ENCODE assay signal across 16 mouse cellular contexts in the genomic region with DNA sequence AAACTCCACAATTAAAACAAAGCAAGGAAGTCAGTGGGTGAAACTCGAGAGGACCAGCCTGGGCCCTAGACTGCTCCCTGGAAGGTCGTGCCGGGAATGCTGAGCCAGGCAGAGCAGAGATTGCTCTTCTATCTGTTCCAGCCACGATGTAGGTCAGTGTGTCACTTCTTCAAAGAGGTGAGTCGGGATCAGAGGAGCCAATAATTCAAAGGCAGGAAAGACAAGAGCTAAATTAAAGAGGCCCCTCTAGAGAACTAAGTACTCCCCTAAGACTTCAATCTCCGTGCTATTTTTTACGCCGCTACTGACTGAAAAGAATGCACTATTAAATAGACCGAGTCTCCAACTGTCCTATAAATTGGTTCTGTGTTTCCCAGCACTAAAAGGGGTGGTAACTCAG. TPM values are rescaled to one million over a fixed set of nuclear protein-coding genes. Genes with fewer than 3 reads are reported as not detected.
DNase-seq lines count a peak whose midpoint lies in the region; ATAC-seq and TF ChIP-seq lines count a peak whose summit lies in the region.
"Had no signal": no experiment of that assay in that cellular context is flagged by ENCODE, and none has a peak within 500 bp of the region (broad histone marks: within the 10 kb centered on the region; RNA-seq: fewer than 3 reads in every experiment).

No protein-coding gene starts in this region.

- H3K36me3 ChIP-seq in heart, embryonic 13.5 days: no peaks in the 10 kb centered on the region
- no peaks in the 10 kb centered on the region for H3K36me3 ChIP-seq in liver, adult 2 months (ENCODE audit: control insufficient read depth, insufficient read depth, low read length)
- H3K36me3 ChIP-seq in liver, embryonic 11.5 days (ENCODE audit: control insufficient read depth, insufficient read depth, low read length): no peaks in the 10 kb centered on the region
- no peaks in the 10 kb centered on the region for H3K36me3 ChIP-seq in hindbrain, embryonic 16.5 days (ENCODE audit: control insufficient read depth, insufficient read depth, low read length)
- H3K36me3 ChIP-seq: forebrain, embryonic 15.5 days; G1E; liver, embryonic 13.5 days had no signal

- H3K27ac ChIP-seq in heart, embryonic 13.5 days (replicated peaks): no peak overlapping the region
- H3K27ac ChIP-seq in liver, adult 2 months (replicated peaks; ENCODE audit: insufficient read depth, low read depth, low read length): no peak overlapping the region
- H3K27ac ChIP-seq in liver, embryonic 11.5 days (ENCODE audit: low read depth, low read length): no peak overlapping the region
- H3K27ac ChIP-seq in hindbrain, embryonic 16.5 days (ENCODE audit: low read depth, low read length): peak overlapping the region; percentile 71; the same call in 1 of the 2 replicates
- H3K27ac ChIP-seq: forebrain, embryonic 15.5 days; liver, embryonic 13.5 days had no signal

- ATAC-seq in heart, embryonic 13.5 days (ENCODE audit: extremely low read depth, insufficient number of reproducible peaks, low FRiP score, low TSS enrichment): no peak
- no peak for ATAC-seq in liver, embryonic 11.5 days (replicated peaks; ENCODE audit: low FRiP score)
- peak; percentile 63 for ATAC-seq in hindbrain, embryonic 16.5 days
- ATAC-seq: forebrain, embryonic 15.5 days; lung, postnatal 0 days had no signal

- 31% methylated on average over 9 of the region's 9 CpGs for WGBS in heart, embryonic 13.5 days
- WGBS in liver, adult 2 months: 43% methylated on average over 9 of the region's 9 CpGs
- WGBS in liver, embryonic 11.5 days: 52% methylated on average over 9 of the region's 9 CpGs
- 32% methylated on average over 9 of the region's 9 CpGs for WGBS in hindbrain, embryonic 16.5 days

- no peak overlapping the region for H3K9ac ChIP-seq in heart, embryonic 13.5 days
- H3K9ac ChIP-seq in liver, adult 2 months (ENCODE audit: low read depth, low read length): no peak overlapping the region
- no peak overlapping the region for H3K9ac ChIP-seq in liver, embryonic 11.5 days (ENCODE audit: low read depth, low read length)
- H3K9ac ChIP-seq in hindbrain, embryonic 16.5 days (ENCODE audit: low read depth, low read length): no peak overlapping the region; the same call in 1 of the 2 replicates
- H3K9ac ChIP-seq: forebrain, embryonic 15.5 days; liver, embryonic 13.5 days had no signal

- H3K9me3 ChIP-seq in heart, embryonic 13.5 days: no peaks in the 10 kb centered on the region
- H3K9me3 ChIP-seq in liver, embryonic 11.5 days (ENCODE audit: control insufficient read depth, low read length): no peaks in the 10 kb centered on the region
- no peaks in the 10 kb centered on the region for H3K9me3 ChIP-seq in hindbrain, embryonic 16.5 days (ENCODE audit: control insufficient read depth, low read length)
- H3K9me3 ChIP-seq: forebrain, embryonic 15.5 days; G1E; liver, embryonic 13.5 days; megakaryocyte, embryonic 14.5 days had no signal

- TF ChIP-seq POLR2A in liver, adult 2 months (IDR thresholded peaks at IDR 0.05; ENCODE audit: extremely low read depth, insufficient read depth, low read length): no peak

- peaks cover 7% of the 10 kb centered on the region; the same call in 1 of the 2 replicates for H3K4me1 ChIP-seq in heart, embryonic 13.5 days
- H3K4me1 ChIP-seq in liver, adult 2 months (ENCODE audit: control insufficient read depth, insufficient read depth, low read length): peaks cover 11% of the 10 kb centered on the region
- H3K4me1 ChIP-seq in liver, embryonic 11.5 days (replicated peaks; ENCODE audit: control insufficient read depth, insufficient read depth, low read length): peaks cover 4% of the 10 kb centered on the region
- peaks cover 14% of the 10 kb centered on the region for H3K4me1 ChIP-seq in hindbrain, embryonic 16.5 days (ENCODE audit: control insufficient read depth, insufficient read depth, low read depth, low read length)

- no peak overlapping the region for H3K4me3 ChIP-seq in heart, embryonic 13.5 days
- H3K4me3 ChIP-seq in liver, adult 2 months (ENCODE audit: insufficient read depth, low read depth, low read length): no peak overlapping the region
- no peak overlapping the region for H3K4me3 ChIP-seq in liver, embryonic 11.5 days (ENCODE audit: low read depth, low read length)
- H3K4me3 ChIP-seq in hindbrain, embryonic 16.5 days (ENCODE audit: low read length): no peak overlapping the region
- H3K4me3 ChIP-seq: forebrain, embryonic 15.5 days; liver, embryonic 13.5 days; megakaryocyte, embryonic 14.5 days had no signal

- DNase-seq in heart, adult 8-10 months (ENCODE audit: low spot score): no peak
- peak; percentile 63 for DNase-seq in liver, adult 2 months (ENCODE audit: extremely low read depth, low read depth, low spot score)
- no peak for DNase-seq in liver, embryonic 11.5 days (ENCODE audit: low spot score)
- peak; percentile 46 for DNase-seq in embryo, embryonic 10.5 days (ENCODE audit: low spot score)
- DNase-seq in lung, adult 18-20 months: no peak
- DNase-seq in right cerebral cortex, postnatal 36 days (ENCODE audit: low spot score in 2 of 2): no peak
- DNase-seq: kidney, postnatal 25 days; liver, embryonic 13.5 days; spleen, adult 18-20 months; thymus, postnatal 14 days had no signal

- H3K79me2 ChIP-seq in liver, adult 2 months (ENCODE audit: control insufficient read depth, insufficient read depth, low read length): peaks cover 60% of the 10 kb centered on the region

- TF ChIP-seq CTCF in liver, adult 2 months (IDR thresholded peaks at IDR 0.05; ENCODE audit: low read depth, low read length): no peak

- no peaks in the 10 kb centered on the region for H3K27me3 ChIP-seq in heart, embryonic 13.5 days (replicated peaks)
- no peaks in the 10 kb centered on the region for H3K27me3 ChIP-seq in liver, adult 2 months (ENCODE audit: control insufficient read depth, insufficient read depth, low read length)
- H3K27me3 ChIP-seq in liver, embryonic 11.5 days (replicated peaks; ENCODE audit: control insufficient read depth, insufficient read depth, low read length): no peaks in the 10 kb centered on the region
- no peaks in the 10 kb centered on the region for H3K27me3 ChIP-seq in hindbrain, embryonic 16.5 days (replicated peaks; ENCODE audit: control insufficient read depth, insufficient read depth, low read length)
- H3K27me3 ChIP-seq: forebrain, embryonic 15.5 days; liver, embryonic 13.5 days; megakaryocyte, embryonic 14.5 days had no signal

- H3K4me2 ChIP-seq in heart, embryonic 13.5 days: 0 out of 2 replicates have a peak overlapping the region, but pooled peaks have one; percentile 4
- no peak overlapping the region for H3K4me2 ChIP-seq in liver, embryonic 11.5 days
- H3K4me2 ChIP-seq in hindbrain, embryonic 16.5 days (ENCODE audit: low read length): no peak overlapping the region; the same call in 1 of the 2 replicates
- H3K4me2 ChIP-seq: forebrain, embryonic 15.5 days; liver, embryonic 13.5 days had no signal

RNA-seq across cellular contexts. Expression of gene Ptprj, which starts 43.9 kb away (rescaled TPM):
- polyA plus RNA-seq in heart, embryonic 13.5 days (2015; fragmentation: Nextera tagmentation; extraction: Ambion mirVana): 0.84 and 1.3 TPM in 2 replicates
- total RNA-seq in heart, adult 8-10 months (2022): 1 to 10 TPM; 6.0 to 7.3 (median 7.0) TPM
- 35.2 and 43.3 TPM in 2 replicates for total RNA-seq in liver, adult 2 months (2014; rRNA removed)
- polyA plus RNA-seq in liver, adult 2 months (2012; rRNA removed): 12.1 and 14.0 TPM in 2 replicates
- 5.1 TPM in 2 replicates for polyA plus RNA-seq in liver, embryonic 11.5 days (2014; fragmentation: Nextera tagmentation; extraction: Ambion mirVana)
- polyA plus RNA-seq in hindbrain, embryonic 16.5 days (2015; fragmentation: Nextera tagmentation; extraction: Ambion mirVana): 6.0 and 6.8 TPM in 2 replicates

Comparison
In these comparisons a context has a peak if more than half of its experiments do, and no peak if none do; other contexts are left out.
1. DNase-seq: peak in liver, adult 2 months (single experiment) and embryo, embryonic 10.5 days (single experiment); none in heart, adult 8-10 months (single experiment), liver, embryonic 11.5 days (single experiment), lung, adult 18-20 months (0 of 2) and right cerebral cortex, postnatal 36 days (0 of 2).